Mouse (Mus musculus) spleen, postnatal 4 days (tissue): ENCODE measurements at regions not wholly inside any gene's neighbourhood (a gene's known extent, or its start where the extent isn't known, plus 50 kb on each side); places are given as distances from the start of the nearest gene placed in this dataset.

Experiments used
- DNase-seq, 2 experiments: peaks; one replicate each; pipeline ENCODE4 v3.0.0; 2022; ENCODE audit warnings: low spot score in 2 of 2

DNA sequence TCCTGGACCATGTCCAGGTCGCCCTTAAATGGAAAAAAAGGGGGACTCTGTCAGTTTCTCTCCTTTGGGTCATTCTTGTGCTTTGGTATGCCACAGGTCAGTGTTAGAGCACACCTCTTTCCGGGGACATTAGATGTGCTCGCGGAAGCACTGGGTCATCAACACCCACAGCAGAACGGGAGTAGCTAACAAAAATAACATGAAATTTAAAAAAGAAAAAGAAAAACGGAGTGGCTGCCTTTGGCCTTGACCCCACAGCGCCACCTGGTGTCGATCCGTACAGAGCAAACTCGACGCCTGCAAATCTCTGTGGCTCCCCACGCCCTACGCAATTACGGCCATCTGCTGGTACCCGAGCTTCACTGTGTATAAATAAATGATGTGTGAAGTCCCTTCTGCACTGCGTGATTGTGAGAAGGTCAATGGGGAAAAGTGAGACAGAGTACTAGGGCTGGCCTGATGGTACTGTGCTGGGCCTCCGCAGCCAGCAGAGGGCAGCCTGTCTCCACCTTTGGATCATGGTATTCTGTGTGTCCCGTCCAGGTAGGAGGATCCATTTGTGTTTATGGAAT, 99.0 kb upstream of the Slc7a12 start:
- peak; percentile 35 to 77 for DNase-seq

DNA sequence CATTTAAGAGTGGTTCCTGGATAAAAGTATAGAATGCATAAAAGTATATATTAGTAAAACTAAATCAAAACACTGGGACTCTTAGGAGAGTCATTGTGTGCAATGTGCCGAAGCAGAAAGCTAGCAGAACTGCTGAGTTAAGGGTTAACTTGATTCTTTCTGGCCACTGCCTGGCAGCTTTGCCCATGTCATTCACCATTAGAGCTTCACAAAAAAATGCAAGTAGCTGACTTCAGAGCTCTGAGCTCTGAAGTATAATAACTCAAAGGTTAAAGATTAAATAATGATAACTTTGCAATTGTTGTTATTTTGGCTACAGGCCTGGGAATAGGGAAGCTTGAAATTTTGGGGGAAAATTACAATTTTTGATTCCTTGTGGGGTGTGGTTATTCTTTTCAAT, 89.8 kb upstream of the Slc7a12 start:
- no peak for DNase-seq

GRCm38 (mm10) chr3:14398676-14399075, 81.8 kb upstream of the Slc7a12 start:
- no peak for DNase-seq

DNA sequence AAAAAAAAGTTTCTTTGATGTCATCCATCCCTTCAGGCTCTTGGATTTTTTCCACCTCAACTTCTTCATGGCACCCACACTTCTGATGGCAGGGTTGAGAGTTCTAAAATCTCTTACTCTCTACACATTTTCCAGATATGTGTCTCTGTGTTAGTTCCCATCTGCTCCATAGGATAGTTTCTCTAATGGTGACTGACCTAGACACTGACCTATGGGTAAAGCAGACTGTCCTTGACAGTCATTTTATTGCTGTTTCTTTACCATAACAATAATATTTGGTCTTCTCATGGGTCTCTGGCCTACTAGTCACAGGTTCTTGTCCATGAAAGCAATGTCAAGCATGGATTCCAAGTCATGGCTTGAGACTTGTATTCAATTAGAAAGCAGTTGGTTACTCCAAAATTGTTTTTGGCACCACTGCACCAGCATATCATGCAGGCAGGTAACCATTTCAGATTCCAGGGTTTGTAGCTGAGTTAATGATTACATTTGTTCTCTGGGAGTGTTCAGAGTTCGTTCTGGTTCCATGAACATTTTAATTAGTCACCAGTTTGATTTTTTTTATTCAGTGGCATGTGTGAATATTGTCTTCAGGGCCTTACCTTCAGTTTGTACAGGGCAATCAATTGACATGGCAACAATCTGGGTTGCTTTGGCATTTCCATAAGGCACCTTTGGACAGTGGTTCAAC, 71.9 kb upstream of the Slc7a12 start:
- no peak for DNase-seq
